ENCODE assay signal across 14 mouse cellular contexts in genomic region chr9:64175378-64175777, GRCm38 (mm10). TPM values are rescaled to one million over a fixed set of nuclear protein-coding genes. Genes with fewer than 3 reads are reported as not detected.
A peak's percentile ranks its signal among the peaks of the same experiment; 100 is the strongest.
DNase-seq lines count a peak whose midpoint lies in the region; ATAC-seq and TF ChIP-seq lines count a peak whose summit lies in the region.
"Had no signal": no experiment of that assay in that cellular context is flagged by ENCODE, and none has a peak within 500 bp of the region (broad histone marks: within the 10 kb centered on the region; RNA-seq: fewer than 3 reads in every experiment).

No protein-coding gene starts in this region.

- H3K27me3 ChIP-seq in kidney, embryonic 15.5 days = no peaks in the 10 kb centered on the region
- H3K27me3 ChIP-seq in MEL (ENCODE audit: control insufficient read depth in 1 of 2, insufficient read depth in 2 of 2, low read length in 2 of 2) = no peaks in the 10 kb centered on the region
- H3K27me3 ChIP-seq in liver, embryonic 14.5 days (ENCODE audit: control insufficient read depth, insufficient read depth, low read length) = no peaks in the 10 kb centered on the region
- H3K27me3 ChIP-seq: heart, embryonic 15.5 days; hindbrain, embryonic 15.5 days; limb, embryonic 15.5 days had no signal

- TF ChIP-seq EP300 in MEL (IDR thresholded peaks at IDR 0.05; ENCODE audit: low read depth in 1 of 2, low read length in 2 of 2) = no peak
- no peak for TF ChIP-seq EP300 in liver, embryonic 14.5 days (IDR thresholded peaks at IDR 0.05; ENCODE audit: low read depth)

- H3K27ac ChIP-seq in kidney, embryonic 15.5 days = 0 out of 2 replicates have a peak overlapping the region, but pooled peaks have one; percentile 45
- H3K27ac ChIP-seq in MEL (ENCODE audit: control insufficient read depth, low read depth, low read length) = peak overlapping the region; percentile 68
- no peak overlapping the region for H3K27ac ChIP-seq in liver, embryonic 14.5 days
- H3K27ac ChIP-seq: heart, embryonic 15.5 days; hindbrain, embryonic 15.5 days had no signal

- WGBS in kidney, embryonic 15.5 days = 87% methylated on average over 11 of the region's 11 CpGs
- WGBS in liver, embryonic 14.5 days (ENCODE audit: insufficient replicate concordance) = 75% methylated on average over 11 of the region's 11 CpGs

- H3K4me1 ChIP-seq in kidney, embryonic 15.5 days = peaks cover 50% of the 10 kb centered on the region
- H3K4me1 ChIP-seq in MEL (ENCODE audit: control insufficient read depth in 1 of 2, insufficient read depth in 2 of 2, low read length in 2 of 2) = peaks cover 0 to 8% of the 10 kb centered on the region in 2 experiments; a peak in 3 of 4 replicates
- H3K4me1 ChIP-seq in liver, embryonic 14.5 days (replicated peaks; ENCODE audit: control insufficient read depth in 2 of 2, insufficient read depth in 2 of 2, low read length in 1 of 2) = peaks cover 8 to 22% of the 10 kb centered on the region in 2 experiments

- TF ChIP-seq POLR2A in MEL (IDR thresholded peaks at IDR 0.05; ENCODE audit: control insufficient read depth in 1 of 2, insufficient read depth in 1 of 2, low read depth in 1 of 2, low read length in 2 of 2, poor library complexity in 1 of 2) = no peak; a peak in 1 of 4 replicates

- no peak for ATAC-seq in kidney, embryonic 15.5 days (replicated peaks; ENCODE audit: low FRiP score)
- ATAC-seq in liver, embryonic 14.5 days (ENCODE audit: insufficient read depth) = no peak
- ATAC-seq in activated CD4-positive, CD25-positive, alpha-beta regulatory T cell, adult 4 months = no peak

- H3K4me2 ChIP-seq in kidney, embryonic 15.5 days = peak overlapping the region; percentile 73; the same call in 1 of the 2 replicates
- H3K4me2 ChIP-seq in liver, embryonic 14.5 days (ENCODE audit: low read depth) = peak overlapping the region; percentile 71

- no peak for TF ChIP-seq RAD21 in MEL (IDR thresholded peaks at IDR 0.05; ENCODE audit: low read depth, low read length)

- no peaks in the 10 kb centered on the region for H3K9me3 ChIP-seq in kidney, embryonic 15.5 days (replicated peaks)
- H3K9me3 ChIP-seq in MEL (replicated peaks; ENCODE audit: insufficient read depth, low read length) = no peaks in the 10 kb centered on the region
- H3K9me3 ChIP-seq in liver, embryonic 14.5 days (ENCODE audit: control insufficient read depth, low read length) = no peaks in the 10 kb centered on the region
- H3K9me3 ChIP-seq: heart, embryonic 15.5 days; hindbrain, embryonic 15.5 days; limb, embryonic 15.5 days had no signal

- peaks cover 51% of the 10 kb centered on the region for H3K36me3 ChIP-seq in kidney, embryonic 15.5 days
- peaks cover 30 to 43% of the 10 kb centered on the region in 2 experiments for H3K36me3 ChIP-seq in MEL (ENCODE audit: control insufficient read depth in 1 of 2, insufficient read depth in 2 of 2, low read length in 2 of 2)
- H3K36me3 ChIP-seq in liver, embryonic 14.5 days (replicated peaks; ENCODE audit: control insufficient read depth, insufficient read depth, low read depth) = peaks cover 47% of the 10 kb centered on the region

- H3K79me2 ChIP-seq in MEL (ENCODE audit: control insufficient read depth, insufficient read depth, low read length, poor library complexity) = peaks cover 57% of the 10 kb centered on the region

- no peak overlapping the region for H3K4me3 ChIP-seq in kidney, embryonic 15.5 days (replicated peaks)
- H3K4me3 ChIP-seq in MEL (ENCODE audit: control insufficient read depth in 1 of 2, insufficient read depth in 1 of 2, low read depth in 2 of 2, low read length in 2 of 2) = peak overlapping the region; percentile 74 to 91
- H3K4me3 ChIP-seq in liver, embryonic 14.5 days (ENCODE audit: insufficient read depth in 1 of 2, low read depth in 2 of 2, low read length in 2 of 2) = peak overlapping the region; percentile 22 to 95; a peak in 3 of 4 replicates

- no peak for DNase-seq in kidney, postnatal 14 days
- DNase-seq in MEL (ENCODE audit: low read depth, low spot score) = peak; percentile 30
- peak; percentile 44 to 82 for DNase-seq in layer of hippocampus, adult 18-20 months (ENCODE audit: low spot score in 2 of 2)
- DNase-seq in liver, embryonic 14.5 days (ENCODE audit: low read depth in 3 of 3, low spot score in 3 of 3) = no peak
- no peak for DNase-seq in B cell, adult 2 months
- no peak for DNase-seq in frontal cortex, postnatal 14 days (ENCODE audit: low spot score in 2 of 2)
- DNase-seq: kidney, postnatal 25 days; right cerebral cortex, adult 18-20 months had no signal

- H3K9ac ChIP-seq in kidney, embryonic 15.5 days = 0 out of 2 replicates have a peak overlapping the region, but pooled peaks have one; percentile 10
- H3K9ac ChIP-seq in MEL (ENCODE audit: control insufficient read depth, low read depth, low read length, poor library complexity, severe bottlenecking) = peak overlapping the region; percentile 100
- peak overlapping the region; percentile 97 for H3K9ac ChIP-seq in liver, embryonic 14.5 days (replicated peaks)
- H3K9ac ChIP-seq: heart, embryonic 15.5 days; hindbrain, embryonic 15.5 days had no signal

- TF ChIP-seq CTCF in MEL (IDR thresholded peaks at IDR 0.05 in 2 of 3, conservative IDR thresholded peaks at IDR 0.05 in 1 of 3; ENCODE audit: control insufficient read depth in 1 of 3, insufficient read depth in 1 of 3, low read depth in 2 of 3, low read length in 3 of 3, poor library complexity in 1 of 3, severe bottlenecking in 1 of 3) = no peak
- TF ChIP-seq CTCF in liver, embryonic 14.5 days (IDR thresholded peaks at IDR 0.05; ENCODE audit: low read depth) = no peak

TF ChIP-seq in MEL, 35 proteins besides CTCF, POLR2A, EP300 and RAD21 (continues in another document):
- TF ChIP-seq POLR2AphosphoS5 (IDR thresholded peaks at IDR 0.05; ENCODE audit: borderline replicate concordance, low read depth, low read length) (no peak), ELF1 (IDR thresholded peaks at IDR 0.05; ENCODE audit: low read depth, low read length) (no peak), ZC3H11A (IDR thresholded peaks at IDR 0.05; ENCODE audit: low read depth, low read length) (no peak), BHLHE40 (IDR thresholded peaks at IDR 0.05; ENCODE audit: borderline replicate concordance, low read depth, low read length) (no peak), RCOR1 (IDR thresholded peaks at IDR 0.05; ENCODE audit: low read depth, low read length) (no peak), CHD1 (IDR thresholded peaks at IDR 0.05; ENCODE audit: low read depth, low read length) (no peak)

RNA-seq across cellular contexts. Expression of gene Rpl4, which starts 2.2 kb away (rescaled TPM):
- polyA plus RNA-seq in kidney, embryonic 15.5 days (2015; fragmentation: Nextera tagmentation; extraction: Ambion mirVana) = 1,178 and 1,188 TPM in 2 replicates
- 1,761 and 1,775 TPM in 2 replicates for total RNA-seq in MEL (2012; rRNA removed)
- 1,000 to 10,000 TPM in 1 of 2 experiments, 100 to 1,000 TPM in 1; 124 to 3,157 TPM for polyA plus RNA-seq in MEL (2012; ENCODE audit: insufficient read depth in 1 of 2, insufficient read length in 2 of 2, low read depth in 1 of 2, low replicate concordance in 2 of 2, missing spikeins in 1 of 2)
- 100 to 1,000 TPM; 658 to 671 TPM for total RNA-seq in layer of hippocampus, adult 18-20 months (2021)
- polyA plus RNA-seq in liver, embryonic 14.5 days (2012; rRNA removed) = 583 and 863 TPM in 2 replicates
- polyA plus RNA-seq in liver, embryonic 14.5 days (2014; fragmentation: Nextera tagmentation; extraction: Ambion mirVana) = 840 and 926 TPM in 2 replicates
- polyA plus RNA-seq in activated CD4-positive, CD25-positive, alpha-beta regulatory T cell, adult 4 months (2017; shearing (Covaris generic)) = 1,000 to 10,000 TPM; 3,242 to 3,314 TPM

RNA-seq across cellular contexts. Expression of gene Zwilch, which starts 2.5 kb away (rescaled TPM):
- polyA plus RNA-seq in kidney, embryonic 15.5 days (2015; fragmentation: Nextera tagmentation; extraction: Ambion mirVana) = 26.3 and 29.1 TPM in 2 replicates
- total RNA-seq in MEL (2012; rRNA removed) = 60.6 and 67.5 TPM in 2 replicates
- 10 to 100 TPM in 1 of 2 experiments, not detected in 1; 89.2 TPM for polyA plus RNA-seq in MEL (2012; ENCODE audit: insufficient read depth in 1 of 2, insufficient read length in 2 of 2, low read depth in 1 of 2, low replicate concordance in 2 of 2, missing spikeins in 1 of 2)
- total RNA-seq in layer of hippocampus, adult 18-20 months (2021) = 1 to 10 TPM; 2.2 to 3.1 TPM
- polyA plus RNA-seq in liver, embryonic 14.5 days (2012; rRNA removed) = 15.1 and 34.4 TPM in 2 replicates
- polyA plus RNA-seq in liver, embryonic 14.5 days (2014; fragmentation: Nextera tagmentation; extraction: Ambion mirVana) = 11.8 and 14.6 TPM in 2 replicates
- 1 to 10 TPM; 5.6 to 7.7 TPM for polyA plus RNA-seq in activated CD4-positive, CD25-positive, alpha-beta regulatory T cell, adult 4 months (2017; shearing (Covaris generic))

RNA-seq across cellular contexts. Expression of gene Snapc5, which starts 3.7 kb away (rescaled TPM):
- polyA plus RNA-seq in kidney, embryonic 15.5 days (2015; fragmentation: Nextera tagmentation; extraction: Ambion mirVana) = 34.3 and 35.6 TPM in 2 replicates
- 9.4 and 10.6 TPM in 2 replicates for total RNA-seq in MEL (2012; rRNA removed)
- polyA plus RNA-seq in MEL (2012; ENCODE audit: insufficient read depth in 1 of 2, insufficient read length in 2 of 2, low read depth in 1 of 2, low replicate concordance in 2 of 2, missing spikeins in 1 of 2) = 1 to 10 TPM in 1 of 2 experiments, not detected in 1; 8.6 TPM
- 10 to 100 TPM; 15.6 to 19.6 TPM for total RNA-seq in layer of hippocampus, adult 18-20 months (2021)
- polyA plus RNA-seq in liver, embryonic 14.5 days (2012; rRNA removed) = 4.2 and 11.5 TPM in 2 replicates
- polyA plus RNA-seq in liver, embryonic 14.5 days (2014; fragmentation: Nextera tagmentation; extraction: Ambion mirVana) = 7.5 and 8.3 TPM in 2 replicates
- polyA plus RNA-seq in activated CD4-positive, CD25-positive, alpha-beta regulatory T cell, adult 4 months (2017; shearing (Covaris generic)) = 10 to 100 TPM; 52.3 to 56.8 TPM

RNA-seq across cellular contexts. Expression of gene Lctl, which starts 58.4 kb away (rescaled TPM):
- polyA plus RNA-seq in kidney, embryonic 15.5 days (2015; fragmentation: Nextera tagmentation; extraction: Ambion mirVana) = 0.16 and 0.51 TPM in 2 replicates
- total RNA-seq in MEL (2012; rRNA removed) = 0.46 and 0.54 TPM in 2 replicates
- not detected for polyA plus RNA-seq in MEL (2012; ENCODE audit: insufficient read depth in 1 of 2, insufficient read length in 2 of 2, low read depth in 1 of 2, low replicate concordance in 2 of 2, missing spikeins in 1 of 2)
- total RNA-seq in layer of hippocampus, adult 18-20 months (2021) = not detected
- polyA plus RNA-seq in liver, embryonic 14.5 days (2012; rRNA removed) = 0.02 TPM in 1 of 2 replicates, not detected in the other
- not detected in 2 replicates for polyA plus RNA-seq in liver, embryonic 14.5 days (2014; fragmentation: Nextera tagmentation; extraction: Ambion mirVana)
- not detected for polyA plus RNA-seq in activated CD4-positive, CD25-positive, alpha-beta regulatory T cell, adult 4 months (2017; shearing (Covaris generic))
- total RNA-seq: megakaryocyte, adult 5-6 weeks had no signal
- polyA plus RNA-seq: hindbrain, embryonic 15.5 days had no signal

RNA-seq across cellular contexts. Expression of gene Uchl4, which starts 59.6 kb away (rescaled TPM):
- polyA plus RNA-seq in kidney, embryonic 15.5 days (2015; fragmentation: Nextera tagmentation; extraction: Ambion mirVana) = 2.9 and 3.0 TPM in 2 replicates
- 0.27 and 0.42 TPM in 2 replicates for total RNA-seq in MEL (2012; rRNA removed)
- polyA plus RNA-seq in MEL (2012; ENCODE audit: insufficient read depth in 1 of 2, insufficient read length in 2 of 2, low read depth in 1 of 2, low replicate concordance in 2 of 2, missing spikeins in 1 of 2) = 1 to 10 TPM in 1 of 2 experiments, not detected in 1; 7.4 TPM
- 1 to 10 TPM; 2.4 to 2.9 TPM for total RNA-seq in layer of hippocampus, adult 18-20 months (2021)
- polyA plus RNA-seq in liver, embryonic 14.5 days (2012; rRNA removed) = 0.06 and 0.13 TPM in 2 replicates
- polyA plus RNA-seq in liver, embryonic 14.5 days (2014; fragmentation: Nextera tagmentation; extraction: Ambion mirVana) = 0.75 and 0.77 TPM in 2 replicates
- 10 to 100 TPM in 1 of 2 experiments, 1 to 10 TPM in 1; 4.4 to 12.2 TPM for polyA plus RNA-seq in activated CD4-positive, CD25-positive, alpha-beta regulatory T cell, adult 4 months (2017; shearing (Covaris generic))

Comparison
In these comparisons a context has a peak if more than half of its experiments do, and no peak if none do; other contexts are left out.
1. H3K9ac ChIP-seq: peak in every context shown above with its lines; median percentile 100 in MEL; 97 in liver, embryonic 14.5 days; 10 in kidney, embryonic 15.5 days.
2. DNase-seq: peak in MEL (single experiment) and layer of hippocampus, adult 18-20 months (2 of 2); none in kidney, postnatal 14 days (single experiment), liver, embryonic 14.5 days (0 of 3), B cell, adult 2 months (0 of 2) and frontal cortex, postnatal 14 days (0 of 2).